Mouse (Mus musculus): ENCODE results near the gene Mecom.

Gene Mecom

DNA sequence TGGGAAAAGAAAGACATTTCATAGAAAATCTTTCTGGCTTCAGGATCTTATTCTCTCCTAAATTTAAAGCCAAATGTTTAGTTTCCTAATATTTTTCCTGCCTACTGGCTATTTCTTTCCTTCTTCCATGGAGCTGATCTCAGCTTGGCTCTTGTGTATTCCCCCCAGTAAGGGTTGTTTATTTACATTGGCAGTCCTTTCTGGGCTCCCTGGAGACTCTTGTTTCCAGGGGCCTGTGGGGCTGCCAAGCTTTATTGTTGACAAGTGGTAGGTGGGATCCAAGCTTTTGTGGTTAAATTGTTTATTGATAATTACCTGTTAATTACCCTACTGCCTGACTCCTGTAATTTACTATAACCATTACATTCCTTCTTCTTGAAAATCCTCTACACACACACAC is 476.5 kb downstream of the Mecom start:
- in situ Hi-C loops (cut with MboI; ENCODE audit: unreplicated experiment in 2 of 2) = no loop called here

DNA sequence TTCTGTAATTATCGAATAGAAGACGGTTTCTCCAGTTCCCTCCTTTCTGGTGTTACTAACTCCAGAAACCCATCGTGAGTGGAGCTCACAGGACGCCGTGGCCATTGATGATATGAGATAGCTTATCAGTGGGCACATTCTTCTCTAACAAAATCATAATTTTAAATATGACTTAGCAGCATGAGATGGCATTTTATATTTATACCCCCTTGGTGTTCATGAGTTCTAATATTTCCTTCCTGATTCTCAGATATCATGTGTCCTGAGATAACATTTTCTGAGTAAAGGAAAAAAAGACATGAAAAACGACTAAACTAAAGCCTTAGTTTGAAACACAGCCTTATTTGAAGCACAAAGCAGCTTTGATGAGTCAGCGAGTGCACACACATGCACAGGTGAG is 481.3 kb downstream of the Mecom start:
- in situ Hi-C loops (cut with MboI; ENCODE audit: unreplicated experiment in 2 of 2) = no loop called here

DNA sequence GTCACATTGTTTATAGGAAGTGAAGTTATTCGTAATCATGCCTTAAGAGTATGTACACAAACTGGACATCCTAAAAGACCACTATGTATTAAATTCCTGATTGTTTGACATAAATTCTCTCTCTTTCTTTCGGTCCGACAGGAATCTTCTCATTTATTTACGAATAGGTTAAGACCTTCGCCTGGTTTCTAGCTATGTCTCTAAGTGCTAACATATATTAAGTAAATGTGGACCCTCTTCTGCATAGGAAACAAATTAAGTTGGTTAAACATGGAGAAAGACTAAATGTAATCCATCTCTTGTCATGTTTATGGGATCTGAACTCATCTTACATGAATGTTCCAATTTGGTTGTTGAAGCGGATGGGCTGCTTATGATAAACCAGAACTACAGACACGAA is 487.8 kb downstream of the Mecom start:
- in situ Hi-C loops (cut with MboI; ENCODE audit: unreplicated experiment in 2 of 2) = no loop called here

DNA sequence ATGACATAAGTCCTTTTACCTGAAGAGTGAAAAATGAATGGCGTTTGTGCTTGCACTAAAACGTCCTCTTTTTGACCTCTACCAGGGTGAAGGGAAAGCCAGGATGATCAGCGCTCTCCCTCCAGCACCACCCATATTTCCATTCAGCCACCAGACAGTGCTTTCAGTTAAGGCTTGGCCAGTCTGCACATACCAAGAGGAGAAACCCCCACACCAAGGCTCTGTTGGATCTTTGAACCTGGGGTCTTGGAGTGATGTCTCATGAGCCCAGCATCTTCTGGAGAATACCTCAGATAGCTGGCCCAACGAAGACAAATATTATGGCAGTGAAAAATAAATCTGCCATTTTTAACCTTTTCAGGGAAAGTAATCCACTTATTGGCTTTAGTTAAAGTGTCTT is 488.2 kb downstream of the Mecom start:
- in situ Hi-C loops (cut with MboI; ENCODE audit: unreplicated experiment in 2 of 2) = no loop called here

DNA sequence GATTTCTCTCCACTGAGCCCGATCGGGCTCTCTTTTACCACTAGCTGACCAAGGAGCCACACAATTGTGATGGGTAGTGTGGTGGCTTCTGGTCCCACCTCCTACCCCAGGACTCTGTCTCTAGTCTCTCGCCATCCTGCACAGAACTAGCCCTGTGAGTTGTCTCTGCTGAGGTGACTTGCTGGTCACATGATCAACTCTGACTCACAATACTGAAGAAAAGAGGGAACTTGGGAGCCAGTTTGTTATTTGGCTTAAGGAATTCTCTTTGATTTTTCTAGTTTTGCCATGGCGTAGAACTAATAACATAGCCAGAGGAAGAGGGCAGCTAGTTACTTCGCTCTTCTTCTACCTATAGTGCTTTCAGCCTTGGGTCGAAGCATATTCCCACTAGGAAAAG is 496.5 kb downstream of the Mecom start:
- in situ Hi-C loops (cut with MboI; ENCODE audit: unreplicated experiment in 2 of 2) = no loop called here

DNA sequence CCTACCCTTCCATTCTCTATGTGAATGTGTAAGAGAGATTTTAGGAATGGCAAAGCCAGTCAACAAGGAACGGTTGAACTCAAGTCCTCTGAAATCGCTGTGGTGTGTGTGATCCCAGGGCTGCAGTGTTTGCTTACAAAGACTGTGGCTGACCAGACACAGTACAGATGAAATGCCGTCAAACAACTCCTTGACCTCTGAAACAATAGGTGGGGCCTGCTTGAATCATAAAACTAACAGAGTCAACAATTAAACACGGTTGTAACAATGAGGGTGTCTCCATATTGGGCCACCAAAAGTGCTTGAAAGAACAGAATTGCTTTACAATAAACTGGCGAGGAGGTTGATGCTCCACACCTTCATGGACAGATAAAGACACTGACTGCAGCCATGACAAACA is 497.0 kb downstream of the Mecom start:
- in situ Hi-C loops (cut with MboI; ENCODE audit: unreplicated experiment in 2 of 2) = no loop called here

DNA sequence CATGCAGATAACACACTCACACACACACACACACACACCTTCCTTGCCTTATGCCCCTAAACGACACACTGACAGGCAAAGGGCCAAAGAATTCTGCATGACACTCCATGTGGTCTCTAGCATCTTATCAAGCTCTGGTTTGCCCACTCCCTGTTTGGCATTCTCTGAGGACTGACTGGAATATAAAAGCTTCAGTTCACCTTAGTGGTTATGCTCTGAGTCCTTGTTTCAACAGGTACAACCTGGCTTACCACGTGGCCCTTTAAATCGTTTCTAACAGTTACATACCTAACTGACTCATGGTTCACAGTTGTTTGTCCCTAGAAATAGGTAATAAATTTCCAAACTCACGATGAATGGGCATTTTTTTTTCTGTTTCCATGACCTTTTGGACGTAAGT is 499.0 kb downstream of the Mecom start:
- in situ Hi-C loops (cut with MboI; ENCODE audit: unreplicated experiment in 2 of 2) = no loop called here

DNA sequence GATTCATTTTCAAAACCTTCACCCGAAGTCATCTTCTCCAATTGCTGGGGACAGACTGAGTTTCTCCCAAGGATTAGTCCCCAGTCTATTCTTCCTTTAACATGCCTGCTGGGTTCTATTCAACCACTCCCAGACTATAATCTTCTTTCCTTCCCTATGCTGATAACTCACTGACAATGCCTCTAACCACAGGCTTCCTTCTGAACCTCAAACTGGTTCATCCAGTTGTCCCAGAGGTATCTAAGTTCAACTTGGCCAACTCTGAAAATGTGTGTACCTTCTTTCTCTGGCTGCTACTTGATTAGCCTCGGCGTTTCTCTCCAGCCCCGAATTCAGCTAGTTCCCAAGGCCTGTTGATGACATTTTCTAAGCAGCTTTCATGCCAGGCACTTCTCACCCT is 499.7 kb downstream of the Mecom start:
- in situ Hi-C loops (cut with MboI; ENCODE audit: unreplicated experiment in 2 of 2) = no loop called here

DNA sequence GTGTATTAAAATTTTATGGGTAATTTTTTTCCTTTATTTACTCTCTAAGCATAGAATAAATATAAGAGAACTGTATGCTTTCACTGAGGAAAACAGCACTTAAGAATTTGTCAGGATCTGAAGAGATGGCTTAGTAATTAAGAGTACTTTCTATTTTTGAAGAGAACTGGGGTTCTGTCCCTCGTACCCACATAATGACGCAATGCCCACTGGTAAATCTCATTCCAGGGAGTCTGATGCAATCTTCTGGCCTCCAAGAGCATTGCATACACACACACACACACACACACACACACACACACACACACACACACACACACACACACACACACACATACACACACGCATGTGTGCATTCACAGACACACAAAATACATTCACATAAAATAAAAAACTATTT is 504.3 kb downstream of the Mecom start:
- in situ Hi-C loops (cut with MboI; ENCODE audit: unreplicated experiment in 2 of 2) = no loop called here

DNA sequence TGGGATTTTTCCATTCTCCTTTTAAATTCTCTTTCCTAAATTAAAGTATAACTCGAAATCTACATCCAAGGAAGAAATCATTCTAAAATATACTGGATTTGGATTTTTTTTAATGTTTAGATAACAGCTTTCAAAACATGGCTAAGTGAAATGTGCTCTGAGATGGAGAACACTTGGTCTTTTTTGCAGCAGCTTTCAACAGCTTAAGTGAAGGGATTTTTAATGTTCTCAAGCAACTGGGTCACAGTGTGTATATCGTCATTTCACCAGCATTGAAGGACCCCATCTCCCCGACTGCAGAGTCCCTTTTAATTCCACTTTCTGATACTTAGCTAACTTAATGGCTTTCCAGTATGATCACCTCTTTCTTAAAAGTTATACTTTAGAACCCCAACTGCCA is 509.3 kb downstream of the Mecom start:
- in situ Hi-C loops (cut with MboI; ENCODE audit: unreplicated experiment in 2 of 2) = no loop called here

DNA sequence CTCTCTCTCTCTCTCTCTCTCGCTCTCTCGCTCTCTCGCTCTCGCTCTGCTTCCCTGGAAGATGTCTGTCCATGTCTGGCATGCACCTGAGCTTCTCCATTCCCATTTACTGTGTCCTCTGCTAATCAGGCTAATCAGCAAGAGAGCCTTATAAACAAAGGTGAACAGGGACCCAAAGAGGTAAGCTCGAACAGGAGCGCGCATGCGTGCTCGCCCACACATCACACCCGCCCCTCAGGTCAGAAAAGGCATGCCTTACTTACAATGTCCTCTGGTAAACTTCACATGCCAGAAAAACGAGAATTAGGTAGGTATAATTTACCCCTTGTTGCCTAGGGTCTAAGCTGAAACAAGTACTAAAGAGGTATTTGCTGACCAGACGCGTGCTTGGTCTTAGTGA is 527.8 kb downstream of the Mecom start:
- in situ Hi-C loops (cut with MboI; ENCODE audit: unreplicated experiment in 2 of 2) = no loop called here

DNA sequence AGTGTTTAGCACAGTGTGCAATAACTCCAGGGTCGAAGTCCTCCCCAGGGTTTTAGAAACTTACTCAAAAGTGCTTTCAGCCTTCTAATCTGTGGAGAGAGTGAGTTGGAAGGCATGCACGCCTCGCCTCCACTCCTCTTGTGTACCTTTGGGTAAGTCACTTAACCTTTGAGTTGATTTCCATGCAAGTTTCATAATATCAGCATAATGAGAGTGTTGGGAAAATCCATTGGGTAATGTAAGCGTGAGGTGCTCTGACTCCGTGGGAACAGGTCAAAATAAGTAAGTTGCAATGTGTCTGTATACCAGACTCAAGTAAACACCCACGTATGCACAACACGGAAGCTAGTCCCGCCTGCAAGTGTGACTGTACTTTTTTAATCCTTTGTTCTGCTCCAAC is 528.4 kb downstream of the Mecom start:
- in situ Hi-C loops (cut with MboI; ENCODE audit: unreplicated experiment in 2 of 2) = no loop called here

DNA sequence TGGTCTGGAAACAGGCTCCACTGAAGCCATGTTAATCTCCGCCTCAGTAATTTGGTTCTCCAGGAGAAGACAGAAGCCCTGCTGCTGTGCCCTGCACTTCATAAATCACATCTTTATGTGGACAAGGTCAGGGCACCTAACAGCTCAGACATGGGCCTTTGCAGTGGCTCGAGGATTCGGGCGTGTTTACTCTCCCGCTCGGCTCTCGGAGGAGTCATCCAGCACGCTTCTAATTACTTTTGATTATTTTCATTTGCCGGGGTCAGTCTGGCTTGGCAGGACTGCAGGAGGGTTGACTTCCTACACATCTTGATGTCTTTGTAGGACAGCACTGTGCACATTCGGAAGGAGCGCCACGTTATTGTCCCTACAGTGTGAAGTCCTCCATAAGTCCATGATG is 529.6 kb downstream of the Mecom start:
- in situ Hi-C loops (cut with MboI; ENCODE audit: unreplicated experiment in 2 of 2) = no loop called here

DNA sequence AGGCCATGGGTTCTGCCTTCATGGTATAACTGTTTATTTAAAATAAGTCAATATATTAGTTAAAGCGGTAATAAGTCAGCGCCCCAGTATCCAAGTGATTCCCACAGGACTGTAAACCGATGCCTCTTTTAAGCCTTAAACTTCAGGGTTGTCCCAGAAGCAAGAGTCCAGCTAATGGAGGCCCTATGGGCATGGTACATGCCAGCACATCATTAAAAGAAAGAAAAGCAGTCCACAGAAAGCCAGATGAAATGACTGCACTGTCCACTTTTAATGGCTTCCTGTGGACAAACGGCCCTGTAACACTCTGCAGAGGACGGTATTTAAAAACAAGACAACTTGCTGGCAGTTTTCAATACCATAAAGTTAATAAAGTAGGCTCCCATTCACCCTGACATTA is 531.0 kb downstream of the Mecom start:
- in situ Hi-C loops (cut with MboI; ENCODE audit: unreplicated experiment in 2 of 2) = no loop called here

DNA sequence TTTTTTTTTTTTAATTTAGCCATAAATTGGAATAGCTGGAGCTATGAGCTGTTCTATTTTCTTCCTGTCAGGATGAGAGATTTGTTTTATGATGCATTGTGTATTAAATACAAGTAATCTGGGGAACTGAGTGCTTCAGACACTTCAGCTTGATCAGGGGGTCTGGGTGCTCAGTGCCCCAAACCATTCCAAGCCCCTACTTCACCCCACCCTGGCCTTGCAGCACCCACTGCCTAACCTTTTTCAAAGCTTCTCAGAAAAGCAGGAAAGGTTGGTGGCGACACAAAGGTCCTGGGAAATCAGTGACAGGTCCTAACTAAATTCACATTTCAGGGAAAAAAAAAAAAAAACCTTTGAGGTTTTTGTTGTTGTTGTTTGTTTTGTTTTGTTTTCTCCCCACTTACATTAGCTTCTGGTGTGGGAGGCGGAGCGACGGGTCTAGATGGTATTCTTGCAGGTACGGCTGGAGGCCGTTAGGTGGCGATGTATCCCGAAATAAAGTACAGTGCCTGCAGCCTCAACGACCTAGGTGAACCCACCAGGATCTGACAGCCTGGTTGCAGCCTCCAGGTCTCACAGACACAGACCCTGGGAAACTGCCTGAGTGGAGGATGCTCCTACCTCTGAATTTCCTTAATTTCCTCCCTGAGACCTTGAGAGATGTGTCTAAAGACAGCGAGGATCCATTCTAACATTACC is 532.7 kb downstream of the Mecom start:
- in situ Hi-C loops (cut with MboI; ENCODE audit: unreplicated experiment in 2 of 2) = no loop called here

DNA sequence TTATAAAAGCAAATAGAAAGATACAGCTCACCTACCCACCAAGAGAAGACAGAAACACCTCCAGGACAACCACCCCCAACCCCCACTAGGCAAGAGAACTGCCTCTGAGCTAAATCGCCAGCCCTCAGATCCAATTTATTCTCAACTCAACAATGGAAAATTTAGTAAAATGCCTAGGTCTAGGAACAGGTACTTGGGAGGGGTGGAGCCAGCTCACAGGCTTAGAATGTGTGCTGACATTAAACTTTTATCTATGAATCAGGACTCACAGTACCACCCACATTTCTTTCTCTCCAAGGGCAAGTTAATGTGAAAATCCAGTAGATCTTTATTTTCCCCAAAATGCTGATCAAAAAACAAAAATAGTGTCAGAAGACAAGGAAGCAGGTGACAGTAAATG is 533.5 kb downstream of the Mecom start:
- in situ Hi-C loops (cut with MboI; ENCODE audit: unreplicated experiment in 2 of 2) = no loop called here

DNA sequence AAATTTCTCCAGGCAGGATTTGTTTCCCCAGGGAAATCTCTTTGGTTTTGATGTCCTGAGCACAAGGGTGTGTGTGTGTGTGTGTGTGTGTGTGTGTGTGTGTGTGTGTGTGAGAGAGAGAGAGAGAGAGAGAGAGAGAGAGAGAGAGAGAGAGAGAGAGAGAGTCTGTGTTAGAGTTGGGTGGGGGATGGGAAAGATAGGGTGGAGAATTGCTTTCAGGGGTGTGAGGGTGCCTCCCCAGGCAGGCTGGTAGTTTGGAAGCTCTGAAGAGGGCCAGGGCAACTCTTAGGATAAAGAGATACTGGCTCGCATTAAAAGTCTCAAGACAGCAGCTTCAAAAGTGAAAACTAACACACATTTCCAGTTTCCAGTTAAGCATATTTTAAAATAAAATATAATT is 534.4 kb downstream of the Mecom start:
- in situ Hi-C loops (cut with MboI; ENCODE audit: unreplicated experiment in 2 of 2) = no loop called here

DNA sequence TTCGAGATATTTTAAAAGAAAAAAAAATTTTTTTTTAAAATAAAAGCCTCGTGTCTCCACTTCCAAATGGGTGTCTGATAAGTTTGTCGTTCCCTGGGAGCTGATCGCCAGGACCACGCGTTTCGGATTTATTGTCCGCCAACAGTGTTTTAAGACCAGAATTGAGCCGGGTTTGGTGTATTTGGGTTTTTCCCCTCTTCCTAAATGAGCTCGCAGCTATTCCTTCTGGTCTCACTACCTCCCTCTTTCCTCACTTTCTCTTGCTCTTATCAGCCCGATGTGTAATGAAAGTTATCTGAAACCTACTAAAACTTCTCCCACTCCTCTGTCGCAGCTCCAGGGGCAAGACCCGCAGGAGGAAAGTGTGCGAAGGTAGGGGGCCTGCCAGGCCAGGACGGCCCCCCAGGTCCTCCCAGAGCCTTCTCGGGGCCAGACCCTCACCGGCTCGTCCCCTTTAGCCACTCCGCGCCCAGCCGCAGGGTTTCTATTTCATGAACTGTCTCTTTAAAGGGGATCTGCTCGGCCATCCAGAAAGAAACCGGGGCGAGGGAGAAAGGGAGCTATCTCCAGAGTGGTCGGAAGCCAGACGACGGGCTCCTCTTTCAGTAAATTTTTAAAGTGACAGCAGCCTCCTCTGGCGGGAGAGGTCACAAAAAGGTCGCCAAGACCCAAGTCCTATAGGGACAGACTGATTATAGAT is 535.0 kb downstream of the Mecom start:
- in situ Hi-C loops (cut with MboI; ENCODE audit: unreplicated experiment in 2 of 2) = no loop called here

DNA sequence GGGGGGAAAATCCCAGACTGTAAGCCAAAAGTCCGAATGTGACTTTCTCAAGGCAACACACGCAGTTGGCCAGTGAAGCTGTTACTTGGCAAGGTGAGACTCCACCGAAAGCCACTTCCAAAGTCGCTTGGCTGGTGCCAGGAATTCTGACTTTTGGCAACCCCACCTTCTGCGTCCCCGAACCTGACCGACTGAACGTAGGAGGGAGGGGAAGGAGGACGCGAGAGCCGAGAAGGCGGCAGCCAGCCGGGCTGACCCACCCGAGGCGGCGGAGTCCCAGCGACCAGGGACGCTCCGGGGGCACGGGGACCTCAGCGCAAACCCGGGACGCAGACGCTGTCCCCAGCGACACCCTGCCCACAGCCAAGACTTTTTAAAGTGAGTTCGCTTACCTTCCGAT is 535.7 kb downstream of the Mecom start:
- in situ Hi-C loops (cut with MboI; ENCODE audit: unreplicated experiment in 2 of 2) = no loop called here

DNA sequence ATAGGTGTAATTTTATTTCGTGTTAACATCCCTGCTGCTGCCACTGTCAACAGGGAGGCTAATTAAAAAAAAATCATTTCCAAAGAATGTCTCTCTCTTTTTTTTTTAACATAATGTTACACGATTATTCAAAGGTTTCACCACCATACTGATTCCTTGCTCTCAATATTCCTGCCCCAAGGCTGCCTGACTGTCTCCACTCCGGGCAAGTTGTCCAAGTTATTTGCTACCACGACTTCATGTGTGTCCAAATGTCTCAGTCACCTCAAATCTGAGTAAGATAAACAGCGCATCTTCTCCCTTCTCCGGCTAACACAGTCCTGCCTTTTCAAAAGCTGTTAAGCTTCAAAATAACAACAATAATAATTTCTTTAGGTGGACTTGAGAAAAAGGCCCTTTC is 536.1 kb downstream of the Mecom start:
- in situ Hi-C loops (cut with MboI; ENCODE audit: unreplicated experiment in 2 of 2) = no loop called here

DNA sequence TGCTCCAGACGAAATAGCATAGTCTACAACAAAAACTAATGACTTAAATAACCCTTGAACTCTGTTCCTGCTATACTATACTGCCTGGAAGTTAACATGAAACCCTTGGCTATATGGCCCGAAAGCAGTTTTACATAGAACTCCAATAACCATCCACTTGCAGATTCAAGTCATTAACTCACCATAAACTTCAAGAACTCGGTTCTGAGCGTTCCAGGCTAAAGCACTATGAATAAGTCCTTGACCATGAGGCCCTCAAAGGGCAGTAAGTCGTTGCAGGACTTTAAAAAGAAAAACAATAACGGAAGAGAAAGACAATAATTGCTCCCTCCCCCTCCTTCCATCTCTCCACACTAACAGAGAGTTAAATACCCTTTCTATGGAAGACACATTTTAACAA is 536.9 kb downstream of the Mecom start:
- in situ Hi-C loops (cut with MboI; ENCODE audit: unreplicated experiment in 2 of 2) = no loop called here

DNA sequence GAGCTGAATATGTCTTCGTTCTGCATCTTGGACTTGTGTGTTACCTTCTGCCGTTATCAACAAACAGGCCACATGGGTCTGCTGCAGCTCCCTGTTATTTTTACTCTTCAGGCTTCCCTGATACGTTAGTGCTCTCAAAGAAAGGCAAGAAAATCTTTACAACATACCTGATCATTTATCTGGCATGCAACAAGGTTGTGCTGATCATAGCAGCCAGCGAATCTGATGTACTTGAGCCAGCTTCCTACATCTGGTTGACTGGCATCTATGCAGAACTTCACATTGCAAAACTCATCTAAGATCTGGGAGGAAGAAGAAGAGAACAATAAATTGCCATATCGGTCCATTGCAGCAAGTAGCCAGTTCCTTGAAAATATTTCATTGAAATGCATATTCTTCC is 538.2 kb downstream of the Mecom start:
- in situ Hi-C loops (cut with MboI; ENCODE audit: unreplicated experiment in 2 of 2) = no loop called here

Measured in v-Abl transformed pro-B cells (cell line).